Mouse (Mus musculus): ENCODE measurements at regions not wholly inside any gene's neighbourhood (a gene's known extent, or its start where the extent isn't known, plus 50 kb on each side); places are given as distances from the start of the nearest gene placed in this dataset.

GRCm38 (mm10) chr9:118416032-118416431 lies 62.0 kb upstream of the Eomes start:
- WGBS, result 31% methylated on average over 4 of the region's 4 CpGs

GRCm38 (mm10) chr9:118416475-118416874 lies 61.5 kb upstream of the Eomes start:
- Histone ChIP-seq H3K9ac (no peak overlapping the region), H3K4me3 (no peak overlapping the region), H3K27ac (replicated peaks) (no peak overlapping the region), H3K4me1 (no peaks in the 10 kb centered on the region), H3K4me2 (no peak overlapping the region), H3K36me3 (no peaks in the 10 kb centered on the region), H3K27me3 (replicated peaks) (0 out of 2 replicates have a peak, but pooled peaks cover 3% of the 10 kb centered on the region), H3K9me3 (peaks cover 4% of the 10 kb centered on the region; the same call in 1 of the 2 replicates)
- WGBS, result 66% methylated on average over 6 of the region's 6 CpGs
- ATAC-seq (ENCODE audit: extremely low read depth, insufficient number of reproducible peaks, low FRiP score, low TSS enrichment), result no peak

More at GRCm38 (mm10) chr9:118416032-118416431, 62.0 kb upstream of the Eomes start:
- Histone ChIP-seq H3K9ac (no peak overlapping the region), H3K27ac (replicated peaks) (no peak overlapping the region), H3K27me3 (replicated peaks) (0 out of 2 replicates have a peak, but pooled peaks cover 3% of the 10 kb centered on the region), H3K4me1 (no peaks in the 10 kb centered on the region), H3K4me2 (no peak overlapping the region), H3K9me3 (peaks cover 4% of the 10 kb centered on the region; the same call in 1 of the 2 replicates), H3K36me3 (no peaks in the 10 kb centered on the region), H3K4me3 (no peak overlapping the region)
- no peak for ATAC-seq (ENCODE audit: extremely low read depth, insufficient number of reproducible peaks, low FRiP score, low TSS enrichment)

GRCm38 (mm10) chr9:118424344-118424743 lies 53.7 kb upstream of the Eomes start:
- H3K4me2 ChIP-seq, result no peak overlapping the region
- 70% methylated on average over 6 of the region's 6 CpGs for WGBS
- H3K36me3 ChIP-seq, result no peaks in the 10 kb centered on the region
- no peak for ATAC-seq (ENCODE audit: extremely low read depth, insufficient number of reproducible peaks, low FRiP score, low TSS enrichment)
- no peaks in the 10 kb centered on the region for H3K4me1 ChIP-seq
- H3K9ac ChIP-seq, result no peak overlapping the region
- H3K4me3 ChIP-seq, result no peak overlapping the region
- no peak overlapping the region for H3K27ac ChIP-seq (replicated peaks)
- H3K27me3 ChIP-seq (replicated peaks), result 0 out of 2 replicates have a peak, but pooled peaks cover 2% of the 10 kb centered on the region
- peaks cover 4% of the 10 kb centered on the region; the same call in 1 of the 2 replicates for H3K9me3 ChIP-seq

All from heart, embryonic 13.5 days (tissue).